7 mouse cellular contexts compared by ENCODE assay signal in genomic region chr11:105589877-105590641, GRCm38 (mm10). TPM values are rescaled to one million over a fixed set of nuclear protein-coding genes. Genes with fewer than 3 reads are reported as not detected.
DNase-seq lines count a peak whose midpoint lies in the region; TF ChIP-seq lines count a peak whose summit lies in the region.

TSS of gene Tanc2 (plus strand) at chr11:105589986.

- no peaks in the 10 kb centered on the region for H3K9me3 ChIP-seq in hindbrain, embryonic 10.5 days

- TF ChIP-seq CTCF in cerebellum, adult 2 months (IDR thresholded peaks at IDR 0.05; ENCODE audit: borderline replicate concordance, insufficient read depth, low read depth, low read length), result no peak

- H3K4me3 ChIP-seq in cerebellum, adult 2 months (replicated peaks; ENCODE audit: insufficient read depth, low read depth, low read length), result peak within 1 kb of the TSS; percentile 92
- H3K4me3 ChIP-seq in hindbrain, embryonic 10.5 days, result peak within 1 kb of the TSS; percentile 89

- H3K27ac ChIP-seq in cerebellum, adult 2 months (ENCODE audit: insufficient read depth, low read length), result peak within 1 kb of the TSS; percentile 29; the same call in 1 of the 2 replicates
- peak within 1 kb of the TSS; percentile 96 for H3K27ac ChIP-seq in hindbrain, embryonic 10.5 days

- 2% methylated on average over 87 of the region's 87 CpGs for WGBS in cerebellum, adult 2 months
- 2% methylated on average over 87 of the region's 87 CpGs for WGBS in hindbrain, embryonic 10.5 days

- peak; percentile 57 for DNase-seq in ZHBTc4 (ENCODE audit: low read depth, low spot score)
- DNase-seq in cerebellum, adult 2 months, result peak; percentile 47 to 57
- DNase-seq in frontal cortex, postnatal 10 days (ENCODE audit: low spot score in 2 of 2), result peak; percentile 37 to 63
- DNase-seq in hindbrain, embryonic 10.5 days (ENCODE audit: low spot score), result peak; percentile 56
- DNase-seq in layer of hippocampus, postnatal 25 days (ENCODE audit: extremely low spot score in 1 of 2, low spot score in 1 of 2), result peak; percentile 37 to 55
- DNase-seq in lung, postnatal 10 days, result peak; percentile 56
- DNase-seq in right cerebral cortex, postnatal 36 days (ENCODE audit: low spot score in 2 of 2), result peak; percentile 25 to 29

- H3K36me3 ChIP-seq in hindbrain, embryonic 10.5 days, result no peaks in the 10 kb centered on the region

- H3K27me3 ChIP-seq in cerebellum, adult 2 months (ENCODE audit: control insufficient read depth, insufficient read depth, low read length), result no peaks in the 10 kb centered on the region
- H3K27me3 ChIP-seq in hindbrain, embryonic 10.5 days (ENCODE audit: insufficient read depth, poor library complexity, severe bottlenecking), result peaks cover 6% of the 10 kb centered on the region; the same call in 1 of the 2 replicates

- no peak for TF ChIP-seq POLR2A in cerebellum, adult 2 months (IDR thresholded peaks at IDR 0.05; ENCODE audit: borderline replicate concordance, insufficient read depth, low read length)

- peaks cover 2% of the 10 kb centered on the region; the same call in 1 of the 2 replicates for H3K4me1 ChIP-seq in cerebellum, adult 2 months (ENCODE audit: control insufficient read depth, insufficient read depth, low read length)
- H3K4me1 ChIP-seq in hindbrain, embryonic 10.5 days (replicated peaks), result peaks cover 22% of the 10 kb centered on the region; the same call in 1 of the 2 replicates

RNA-seq across cellular contexts. Expression of gene Tanc2, which starts in this region (rescaled TPM):
- polyA plus RNA-seq in cerebellum, adult 2 months (2012; rRNA removed), result 16.7 and 18.7 TPM in 2 replicates
- polyA plus RNA-seq in hindbrain, embryonic 10.5 days (2016; fragmentation: Nextera tagmentation; extraction: Ambion mirVana), result 9.3 and 13.9 TPM in 2 replicates
- total RNA-seq in layer of hippocampus, postnatal 25 days (2021), result 100 to 1,000 TPM; 138 to 179 TPM

Comparison
In these comparisons a context has a peak if more than half of its experiments do, and no peak if none do; other contexts are left out.
1. Peak in every context shown above with its lines: DNase-seq, H3K4me3 ChIP-seq and H3K27ac ChIP-seq.